Mouse (Mus musculus) adrenal gland, adult 8-10 months (tissue): ENCODE data around the gene Rreb1. TPM values are rescaled to one million over a fixed set of nuclear protein-coding genes. Genes with fewer than 3 reads are reported as not detected.
A peak's percentile ranks its signal among the peaks of the same experiment; 100 is the strongest.

Source experiments
- DNase-seq: peaks from one replicate; pipeline ENCODE4 v3.0.0; 2022
- total RNA-seq, 4 experiments: library from RNA; stranded (reverse); gene quantifications; 2 replicates each; pipeline ENCODE4 v1.2.4; 2022

Rreb1 gene
- total RNA-seq, 4 experiments from 2014 or later: 53.1 to 74.5 (median 62.9) TPM

DNA sequence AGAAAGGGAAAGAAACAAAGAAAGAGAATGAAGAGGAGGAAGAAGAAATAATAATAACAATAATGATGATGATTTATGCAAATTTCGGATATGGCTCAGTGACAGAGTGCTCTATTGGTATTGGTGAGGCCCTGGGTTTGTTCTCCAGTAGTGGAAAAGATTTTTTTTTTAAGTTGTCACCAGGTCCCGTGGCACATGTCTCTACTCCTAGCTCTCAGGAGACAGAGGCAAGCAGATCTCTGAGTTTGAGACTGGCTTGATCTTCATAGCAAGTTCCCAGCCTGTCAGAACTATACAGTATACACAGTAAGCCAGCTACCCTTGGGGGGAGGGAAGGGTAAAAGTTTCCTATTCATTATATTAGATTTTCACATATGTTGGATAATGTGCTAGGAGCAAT, 3.4 kb downstream of the Rreb1 start:
- no peak for DNase-seq

DNA sequence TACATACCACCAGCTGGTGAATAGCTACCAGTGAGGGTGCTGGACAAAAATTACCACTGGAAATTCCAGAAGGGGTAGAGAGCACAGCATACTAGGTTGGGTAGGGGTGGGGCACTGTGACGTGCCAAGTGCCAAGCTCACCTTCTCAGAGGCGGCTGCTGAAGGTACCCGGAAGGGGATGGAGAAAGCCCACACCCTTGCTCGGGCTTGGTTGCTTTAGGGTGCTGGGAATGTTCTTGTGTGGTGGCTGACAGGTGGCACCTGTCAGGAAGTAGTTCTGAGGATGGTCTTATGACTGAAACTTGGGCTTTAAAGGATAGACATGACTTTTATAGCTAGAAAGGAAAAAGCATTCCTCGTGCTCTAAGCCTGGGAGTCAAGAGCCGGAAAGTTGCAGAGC, 3.9 kb downstream of the Rreb1 start:
- no peak for DNase-seq

DNA sequence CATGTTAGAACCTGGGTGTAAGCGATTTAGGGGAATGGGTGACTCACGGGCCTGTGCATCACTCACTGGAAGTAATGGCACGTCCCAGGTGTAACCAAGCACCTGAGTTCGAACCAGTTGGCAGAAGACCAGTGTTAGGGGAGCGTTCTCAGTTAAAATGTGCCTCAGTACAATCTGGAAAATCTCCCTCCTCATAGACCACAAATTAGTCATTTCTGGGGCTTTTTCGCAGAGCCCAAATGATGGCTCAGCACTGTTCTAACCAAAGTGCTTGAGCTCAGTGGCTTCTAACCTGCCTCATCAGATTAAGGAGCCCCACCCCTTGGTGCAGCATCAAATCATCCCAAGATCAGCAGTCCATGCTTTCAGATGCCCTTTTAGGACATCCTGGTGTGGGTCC, 5.5 kb downstream of the Rreb1 start:
- DNase-seq: no peak

- no peak for DNase-seq
These were observed 6.0 kb downstream of the Rreb1 start for GRCm38 (mm10) chr13:37784226-37784625.

- no peak for DNase-seq
These were observed 14.6 kb downstream of the Rreb1 start for GRCm38 (mm10) chr13:37792739-37793336.

GRCm38 (mm10) chr13:37798811-37799210, 20.6 kb downstream of the Rreb1 start:
- no peak for DNase-seq

GRCm38 (mm10) chr13:37799413-37799812, 21.2 kb downstream of the Rreb1 start:
- DNase-seq: no peak

DNA sequence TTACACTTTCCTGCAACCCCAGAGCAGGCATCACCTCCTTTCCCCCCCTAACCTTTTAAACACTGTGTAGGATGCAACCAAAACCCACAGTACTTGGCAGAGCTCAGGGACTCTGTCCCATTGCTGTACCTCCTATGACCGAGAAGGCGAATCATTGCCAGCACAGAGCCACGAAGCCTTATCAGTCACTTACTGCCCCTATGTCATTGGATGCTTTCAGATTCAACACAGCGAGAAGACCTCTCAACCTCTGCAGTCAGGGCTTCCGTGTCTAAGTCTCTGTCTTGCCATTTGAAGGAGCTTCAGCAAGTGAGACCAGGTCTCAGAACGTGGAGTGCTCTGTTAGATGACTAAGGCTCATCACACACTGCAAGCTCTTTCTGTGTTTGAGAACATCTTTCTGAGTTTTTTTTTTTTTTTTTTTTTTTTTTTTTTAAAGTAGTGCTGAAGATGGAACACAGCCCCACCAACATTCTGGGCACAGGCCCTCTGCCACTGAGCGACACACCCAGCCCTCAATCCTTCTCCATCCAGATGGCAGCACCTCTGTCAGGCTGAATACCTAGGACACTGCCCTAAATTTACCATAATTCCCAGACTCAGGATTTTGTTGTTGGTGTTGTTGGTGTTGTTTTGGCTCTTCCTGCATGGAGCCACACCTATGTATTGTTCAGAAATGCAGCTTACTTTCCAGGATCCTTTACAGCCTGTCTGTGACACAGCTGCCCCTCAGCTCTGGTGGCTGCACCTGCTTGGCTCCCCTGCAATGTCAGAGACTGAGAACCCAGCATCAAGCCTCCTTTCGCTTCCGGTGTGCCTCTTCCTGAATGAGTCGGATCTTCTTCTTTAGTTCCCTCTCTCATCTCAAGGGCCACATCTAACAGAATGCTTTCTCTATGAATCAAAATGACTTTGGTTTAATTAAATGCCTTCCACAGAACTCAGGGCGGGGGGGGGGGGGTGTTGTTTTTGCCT, 23.2 kb downstream of the Rreb1 start:
- no peak for DNase-seq

GRCm38 (mm10) chr13:37802246-37803003, 24.2 kb downstream of the Rreb1 start:
- no peak for DNase-seq

GRCm38 (mm10) chr13:37803244-37803643, 25.0 kb downstream of the Rreb1 start:
- no peak for DNase-seq

- DNase-seq: no peak
These were observed 25.8 kb downstream of the Rreb1 start for GRCm38 (mm10) chr13:37804023-37804422.

GRCm38 (mm10) chr13:37815001-37815400, 36.8 kb downstream of the Rreb1 start:
- DNase-seq: no peak

- DNase-seq: no peak
These were observed 38.5 kb downstream of the Rreb1 start for GRCm38 (mm10) chr13:37816736-37817135.

DNA sequence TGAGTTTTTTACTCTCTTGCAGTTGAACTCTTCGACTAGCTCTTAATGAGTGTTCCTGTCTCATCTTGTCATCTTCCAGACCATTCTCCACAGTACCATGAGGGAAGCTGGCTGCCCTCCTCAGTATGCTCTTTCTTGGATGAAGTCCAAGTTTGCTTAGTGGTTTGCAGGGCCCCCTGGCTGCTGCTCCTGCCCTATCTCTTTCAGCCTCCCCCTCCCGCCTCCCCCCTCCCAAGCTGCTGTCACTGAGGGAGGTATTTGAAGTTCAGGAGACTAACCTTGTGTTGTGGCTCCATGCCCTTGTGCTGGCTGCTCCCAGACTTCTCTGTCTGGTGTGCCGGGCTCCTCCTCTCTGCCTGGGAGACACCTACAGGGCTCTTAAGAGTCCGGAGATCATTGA, 43.2 kb downstream of the Rreb1 start:
- no peak for DNase-seq

DNA sequence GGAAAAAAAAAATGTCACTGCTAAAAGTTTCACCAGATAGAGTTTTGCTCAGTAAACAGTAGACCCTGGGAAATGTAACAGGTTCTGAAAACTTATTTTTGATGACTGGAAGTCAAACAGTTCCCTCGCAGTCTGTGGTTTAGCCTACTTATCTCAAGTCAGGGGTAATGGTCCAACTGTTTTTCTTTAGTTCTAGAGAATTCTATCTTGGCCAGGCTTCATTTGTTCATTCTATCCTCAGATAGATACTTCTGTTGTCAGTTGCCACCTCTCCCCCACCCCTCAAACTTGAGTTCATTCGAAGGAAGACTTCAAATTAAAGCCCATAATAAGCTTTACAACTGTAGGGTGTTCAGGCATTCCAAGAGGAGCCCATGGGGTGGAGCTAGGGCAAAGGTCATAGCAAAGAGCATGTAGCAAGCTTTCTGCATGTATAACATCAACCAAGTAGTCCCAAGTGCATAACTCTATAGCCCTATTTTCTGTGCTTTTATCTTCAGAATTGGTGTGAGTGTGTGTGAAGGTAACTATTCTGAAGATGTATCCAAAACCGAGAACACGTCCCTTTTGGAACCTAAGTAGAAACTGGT, 46.2 kb downstream of the Rreb1 start:
- DNase-seq: no peak

DNA sequence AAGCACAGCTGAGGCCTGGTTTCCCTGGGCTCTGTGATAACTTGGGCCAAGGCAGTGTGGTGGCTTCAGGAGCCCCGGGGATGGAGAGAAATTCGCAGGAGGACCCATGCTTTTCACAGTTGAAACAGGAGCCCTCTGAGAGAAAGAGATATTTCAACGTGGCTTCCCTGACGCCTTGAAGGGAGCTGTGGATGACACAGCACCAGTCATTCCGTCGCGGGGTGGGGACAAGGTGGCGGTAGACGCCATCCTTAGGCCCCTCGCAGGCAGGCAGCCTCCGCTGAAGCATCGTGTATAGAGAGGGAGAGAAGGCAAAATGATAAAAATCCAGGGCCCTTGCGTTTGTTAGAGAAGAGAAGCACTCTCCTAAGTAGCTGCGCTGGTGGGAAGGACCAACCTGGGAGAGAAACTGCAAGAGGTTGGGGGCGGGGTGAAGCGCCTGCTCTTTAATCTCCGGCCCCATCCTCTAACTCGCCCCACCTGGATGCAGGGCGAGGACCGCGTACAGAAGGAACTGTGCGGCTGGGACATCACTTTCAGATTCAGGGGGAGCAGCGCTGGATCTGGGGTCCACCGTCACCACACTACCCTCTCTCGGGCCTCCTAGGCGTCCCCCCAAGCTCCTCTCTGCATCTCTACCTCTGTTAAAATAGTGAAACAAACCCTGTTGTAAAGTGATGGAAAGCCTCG, 46.9 kb downstream of the Rreb1 start:
- DNase-seq: no peak

GRCm38 (mm10) chr13:37825646-37826280, 47.6 kb downstream of the Rreb1 start:
- peak; percentile 57 for DNase-seq

GRCm38 (mm10) chr13:37826281-37826993, 48.2 kb downstream of the Rreb1 start:
- DNase-seq: peak; percentile 55

GRCm38 (mm10) chr13:37826994-37827262, 48.7 kb downstream of the Rreb1 start:
- no peak for DNase-seq

DNA sequence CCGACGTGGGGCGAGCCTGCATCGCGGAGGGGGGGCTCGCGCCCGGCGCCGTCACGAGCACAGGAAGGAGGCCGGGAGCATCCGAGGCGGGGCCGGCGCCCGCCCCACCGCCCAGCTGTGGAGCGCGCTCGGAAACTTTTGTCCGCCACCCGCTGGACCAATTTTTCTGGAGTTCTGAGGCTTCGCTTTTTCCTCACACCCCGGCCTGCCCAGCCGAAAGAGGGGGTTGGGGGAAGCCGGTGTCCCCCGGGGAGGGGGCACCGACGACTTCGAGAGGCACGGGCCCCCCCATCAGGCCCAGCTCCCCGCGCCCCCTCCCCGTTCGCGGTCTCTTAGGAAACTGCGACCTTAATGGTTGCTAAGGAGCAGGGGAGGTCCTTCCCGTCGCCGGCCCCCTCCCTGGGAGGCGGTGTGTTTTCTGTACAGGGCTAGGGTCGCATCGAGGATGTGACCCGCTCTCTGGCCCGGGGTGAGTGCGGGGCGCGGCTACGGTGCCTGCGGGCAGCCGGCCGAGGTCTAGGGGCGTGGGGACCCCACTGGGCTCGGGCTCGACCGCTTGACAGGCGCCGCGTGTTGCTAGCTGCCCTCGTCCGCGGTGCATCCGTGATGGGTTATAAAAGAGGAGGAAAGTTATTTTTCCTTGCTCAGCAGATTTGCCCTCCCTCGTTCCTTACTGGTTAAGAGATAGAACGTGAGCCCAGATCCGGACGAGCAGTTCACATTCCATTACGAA, 49.2 kb downstream of the Rreb1 start:
- peak; percentile 60 for DNase-seq
